ENCODE assay signal across 8 mouse cellular contexts in the genomic region with DNA sequence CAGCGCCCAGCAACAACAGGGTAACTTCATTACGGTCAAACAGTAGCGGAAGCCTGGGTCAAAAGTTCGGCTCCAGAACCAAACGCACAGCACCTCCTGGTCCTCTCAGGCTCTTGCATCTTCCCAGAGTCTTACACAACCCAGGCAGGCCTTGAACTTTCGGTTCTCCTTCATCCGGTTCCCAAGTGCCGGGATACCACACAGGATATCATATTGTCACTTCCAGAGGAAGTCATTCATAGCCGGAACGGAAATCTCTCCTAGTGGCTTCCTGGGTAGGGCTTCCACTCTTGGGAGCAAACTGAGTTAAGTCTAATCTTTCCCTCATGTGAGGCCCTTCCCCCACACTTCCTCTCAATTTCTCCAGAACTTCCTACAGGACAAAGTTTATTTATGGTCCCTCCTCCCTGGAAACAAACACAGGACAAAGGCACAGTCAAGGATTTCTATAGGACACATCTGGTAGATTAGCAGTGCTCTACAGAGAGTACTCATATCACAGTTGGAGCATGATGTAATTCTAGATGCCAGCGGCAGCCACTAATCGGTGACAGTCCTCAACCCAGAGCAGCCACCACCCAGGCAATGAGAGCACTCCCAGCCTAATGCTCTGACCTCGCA. TPM values are rescaled to one million over a fixed set of nuclear protein-coding genes. Genes with fewer than 3 reads are reported as not detected.
DNase-seq lines count a peak whose midpoint lies in the region; ATAC-seq and TF ChIP-seq lines count a peak whose summit lies in the region.

No protein-coding gene starts in this region.

- DNase-seq in adrenal gland, adult 2 months = peak; percentile 80
- DNase-seq in embryonic facial prominence, embryonic 11.5 days (ENCODE audit: low spot score) = peak; percentile 72
- no peak for DNase-seq in liver, postnatal 0 days
- DNase-seq in frontal cortex, postnatal 25 days (ENCODE audit: low spot score in 2 of 2) = no peak
- no peak for DNase-seq in layer of hippocampus, postnatal 14 days (ENCODE audit: low spot score in 2 of 2)
- no peak for DNase-seq in neural tube, embryonic 10.5 days (ENCODE audit: extremely low spot score, low spot score)
- DNase-seq in layer of hippocampus, postnatal 25 days (ENCODE audit: extremely low spot score in 1 of 2, low spot score in 1 of 2) = no peak

- no peaks in the 10 kb centered on the region; the same call in 1 of the 2 replicates for H3K36me3 ChIP-seq in embryonic facial prominence, embryonic 11.5 days (replicated peaks; ENCODE audit: control insufficient read depth, insufficient read depth, low read depth, low read length)
- H3K36me3 ChIP-seq in intestine, postnatal 0 days (ENCODE audit: control insufficient read depth, insufficient read depth) = peaks cover 48% of the 10 kb centered on the region
- peaks cover 65% of the 10 kb centered on the region for H3K36me3 ChIP-seq in liver, postnatal 0 days (replicated peaks; ENCODE audit: insufficient read depth, low read length)

- H3K4me2 ChIP-seq in embryonic facial prominence, embryonic 11.5 days (ENCODE audit: low read depth, low read length) = no peak overlapping the region
- H3K4me2 ChIP-seq in intestine, postnatal 0 days (replicated peaks; ENCODE audit: low read depth) = peak overlapping the region; percentile 24; the same call in 1 of the 2 replicates
- H3K4me2 ChIP-seq in liver, postnatal 0 days (ENCODE audit: low read depth, low read length) = no peak overlapping the region

- no peaks in the 10 kb centered on the region for H3K27me3 ChIP-seq in embryonic facial prominence, embryonic 11.5 days (ENCODE audit: control insufficient read depth, insufficient read depth, low read length)
- H3K27me3 ChIP-seq in intestine, postnatal 0 days (replicated peaks; ENCODE audit: control insufficient read depth, insufficient read depth, low read length) = no peaks in the 10 kb centered on the region
- no peaks in the 10 kb centered on the region for H3K27me3 ChIP-seq in liver, postnatal 0 days (ENCODE audit: insufficient read depth, low read length)

- peak overlapping the region; percentile 49; the same call in 1 of the 2 replicates for H3K27ac ChIP-seq in embryonic facial prominence, embryonic 11.5 days (replicated peaks; ENCODE audit: low read depth, low read length)
- peak overlapping the region; percentile 86 for H3K27ac ChIP-seq in intestine, postnatal 0 days (ENCODE audit: low read depth, low read length)
- peak overlapping the region; percentile 64 for H3K27ac ChIP-seq in liver, postnatal 0 days (ENCODE audit: low read depth)

- H3K9me3 ChIP-seq in embryonic facial prominence, embryonic 11.5 days (replicated peaks; ENCODE audit: control insufficient read depth, low read length) = no peaks in the 10 kb centered on the region
- no peaks in the 10 kb centered on the region for H3K9me3 ChIP-seq in intestine, postnatal 0 days (ENCODE audit: control insufficient read depth)
- no peaks in the 10 kb centered on the region for H3K9me3 ChIP-seq in liver, postnatal 0 days (ENCODE audit: low read length)

- no peaks in the 10 kb centered on the region for H3K4me1 ChIP-seq in embryonic facial prominence, embryonic 11.5 days (ENCODE audit: control insufficient read depth, insufficient read depth, low read length)
- H3K4me1 ChIP-seq in intestine, postnatal 0 days (replicated peaks; ENCODE audit: control insufficient read depth, insufficient read depth, low read length) = peaks cover 4% of the 10 kb centered on the region; the same call in 1 of the 2 replicates
- peaks cover 11% of the 10 kb centered on the region for H3K4me1 ChIP-seq in liver, postnatal 0 days (ENCODE audit: insufficient read depth)

- 58% methylated on average over 13 of the region's 13 CpGs for WGBS in embryonic facial prominence, embryonic 11.5 days
- 48% methylated on average over 13 of the region's 13 CpGs for WGBS in intestine, postnatal 0 days
- 77% methylated on average over 13 of the region's 13 CpGs for WGBS in liver, postnatal 0 days (ENCODE audit: insufficient replicate concordance)

- H3K4me3 ChIP-seq in embryonic facial prominence, embryonic 11.5 days (ENCODE audit: low read depth, low read length) = no peak overlapping the region
- no peak overlapping the region for H3K4me3 ChIP-seq in intestine, postnatal 0 days (ENCODE audit: low read depth, low read length)
- H3K4me3 ChIP-seq in liver, postnatal 0 days (ENCODE audit: low read depth, low read length) = no peak overlapping the region

- no peak for ATAC-seq in embryonic facial prominence, embryonic 11.5 days (replicated peaks; ENCODE audit: insufficient number of reproducible peaks, low FRiP score, low TSS enrichment, low read depth)
- ATAC-seq in intestine, postnatal 0 days = peak; percentile 76
- ATAC-seq in liver, postnatal 0 days = peak; percentile 69

- no peak overlapping the region for H3K9ac ChIP-seq in embryonic facial prominence, embryonic 11.5 days (replicated peaks; ENCODE audit: low read length)
- H3K9ac ChIP-seq in intestine, postnatal 0 days (ENCODE audit: low read depth, low read length) = no peak overlapping the region
- H3K9ac ChIP-seq in liver, postnatal 0 days (replicated peaks) = no peak overlapping the region

- no peak for TF ChIP-seq CTCF in intestine, postnatal 0 days (IDR thresholded peaks at IDR 0.05; ENCODE audit: low read depth)
- TF ChIP-seq CTCF in liver, postnatal 0 days (IDR thresholded peaks at IDR 0.05; ENCODE audit: low read depth) = no peak

- TF ChIP-seq EP300 in liver, postnatal 0 days (IDR thresholded peaks at IDR 0.05; ENCODE audit: low read depth) = peak; percentile 75

RNA-seq across cellular contexts. Expression of a gene that starts 11.8 kb away (rescaled TPM):
- 10 to 100 TPM; 15.9 to 20.4 TPM for total RNA-seq in adrenal gland, adult 2 months (2021)
- 36.0 and 41.0 TPM in 2 replicates for polyA plus RNA-seq in adrenal gland, adult 2 months (2012; rRNA removed)
- 91.0 and 97.6 TPM in 2 replicates for polyA plus RNA-seq in embryonic facial prominence, embryonic 11.5 days (2014; fragmentation: Nextera tagmentation; extraction: Ambion mirVana)
- polyA plus RNA-seq in intestine, postnatal 0 days (2015; fragmentation: Nextera tagmentation; extraction: Ambion mirVana) = 23.5 and 23.9 TPM in 2 replicates
- 19.2 and 21.5 TPM in 2 replicates for polyA plus RNA-seq in liver, postnatal 0 days (2015; fragmentation: Nextera tagmentation; extraction: Ambion mirVana)
- 1 to 10 TPM; 8.0 to 10.0 TPM for total RNA-seq in layer of hippocampus, postnatal 14 days (2021)
- 1 to 10 TPM; 5.4 to 6.5 TPM for total RNA-seq in layer of hippocampus, postnatal 25 days (2021)

RNA-seq across cellular contexts. Expression of a gene that starts 27.6 kb away (rescaled TPM):
- 1 to 10 TPM; 5.5 to 8.0 TPM for total RNA-seq in adrenal gland, adult 2 months (2021)
- 5.6 and 5.9 TPM in 2 replicates for polyA plus RNA-seq in adrenal gland, adult 2 months (2012; rRNA removed)
- 2.4 and 2.7 TPM in 2 replicates for polyA plus RNA-seq in embryonic facial prominence, embryonic 11.5 days (2014; fragmentation: Nextera tagmentation; extraction: Ambion mirVana)
- polyA plus RNA-seq in intestine, postnatal 0 days (2015; fragmentation: Nextera tagmentation; extraction: Ambion mirVana) = 6.5 and 6.6 TPM in 2 replicates
- polyA plus RNA-seq in liver, postnatal 0 days (2015; fragmentation: Nextera tagmentation; extraction: Ambion mirVana) = 3.0 TPM in 2 replicates
- total RNA-seq in layer of hippocampus, postnatal 14 days (2021) = 1 to 10 TPM; 4.7 to 5.7 TPM
- total RNA-seq in layer of hippocampus, postnatal 25 days (2021) = 1 to 10 TPM; 6.3 to 6.4 TPM

RNA-seq across cellular contexts. Expression of a gene that starts 33.8 kb away (rescaled TPM):
- total RNA-seq in adrenal gland, adult 2 months (2021) = not detected
- polyA plus RNA-seq in adrenal gland, adult 2 months (2012; rRNA removed) = not detected in 2 replicates
- not detected in 2 replicates for polyA plus RNA-seq in embryonic facial prominence, embryonic 11.5 days (2014; fragmentation: Nextera tagmentation; extraction: Ambion mirVana)
- polyA plus RNA-seq in intestine, postnatal 0 days (2015; fragmentation: Nextera tagmentation; extraction: Ambion mirVana) = not detected in 2 replicates
- 0.09 TPM in 1 of 2 replicates, not detected in the other for polyA plus RNA-seq in liver, postnatal 0 days (2015; fragmentation: Nextera tagmentation; extraction: Ambion mirVana)
- not detected for total RNA-seq in layer of hippocampus, postnatal 14 days (2021)
- not detected for total RNA-seq in layer of hippocampus, postnatal 25 days (2021)

RNA-seq across cellular contexts. Expression of a gene that starts 39.4 kb away (rescaled TPM):
- 100 to 1,000 TPM in 1 of 2 experiments, 10 to 100 TPM in 1; 90.6 to 125 TPM for total RNA-seq in adrenal gland, adult 2 months (2021)
- polyA plus RNA-seq in adrenal gland, adult 2 months (2012; rRNA removed) = 51.7 and 56.3 TPM in 2 replicates
- 202 and 213 TPM in 2 replicates for polyA plus RNA-seq in embryonic facial prominence, embryonic 11.5 days (2014; fragmentation: Nextera tagmentation; extraction: Ambion mirVana)
- 49.9 and 51.9 TPM in 2 replicates for polyA plus RNA-seq in intestine, postnatal 0 days (2015; fragmentation: Nextera tagmentation; extraction: Ambion mirVana)
- polyA plus RNA-seq in liver, postnatal 0 days (2015; fragmentation: Nextera tagmentation; extraction: Ambion mirVana) = 28.1 and 32.6 TPM in 2 replicates
- total RNA-seq in layer of hippocampus, postnatal 14 days (2021) = 10 to 100 TPM; 78.1 to 92.3 TPM
- 10 to 100 TPM; 82.5 to 95.6 TPM for total RNA-seq in layer of hippocampus, postnatal 25 days (2021)

RNA-seq across cellular contexts. Expression of a gene that starts 58.2 kb away (rescaled TPM):
- 1 to 10 TPM; 1.0 to 1.1 TPM for total RNA-seq in adrenal gland, adult 2 months (2021)
- 0.48 and 0.53 TPM in 2 replicates for polyA plus RNA-seq in adrenal gland, adult 2 months (2012; rRNA removed)
- 4.0 and 4.3 TPM in 2 replicates for polyA plus RNA-seq in embryonic facial prominence, embryonic 11.5 days (2014; fragmentation: Nextera tagmentation; extraction: Ambion mirVana)
- 1.0 and 1.2 TPM in 2 replicates for polyA plus RNA-seq in intestine, postnatal 0 days (2015; fragmentation: Nextera tagmentation; extraction: Ambion mirVana)
- 1.5 and 1.7 TPM in 2 replicates for polyA plus RNA-seq in liver, postnatal 0 days (2015; fragmentation: Nextera tagmentation; extraction: Ambion mirVana)
- total RNA-seq in layer of hippocampus, postnatal 14 days (2021) = 1 to 10 TPM; 3.4 to 4.2 TPM
- total RNA-seq in layer of hippocampus, postnatal 25 days (2021) = 1 to 10 TPM; 3.4 TPM

Comparison
In these comparisons a context has a peak if more than half of its experiments do, and no peak if none do; other contexts are left out.
1. DNase-seq: peak in adrenal gland, adult 2 months (single experiment) and embryonic facial prominence, embryonic 11.5 days (single experiment); none in liver, postnatal 0 days (single experiment), frontal cortex, postnatal 25 days (0 of 2), layer of hippocampus, postnatal 14 days (0 of 2), neural tube, embryonic 10.5 days (single experiment) and layer of hippocampus, postnatal 25 days (0 of 2).
2. Peak in every context shown above with its lines, with median percentiles within 50 percentile points of each other: H3K27ac ChIP-seq.